In the genomic region with DNA sequence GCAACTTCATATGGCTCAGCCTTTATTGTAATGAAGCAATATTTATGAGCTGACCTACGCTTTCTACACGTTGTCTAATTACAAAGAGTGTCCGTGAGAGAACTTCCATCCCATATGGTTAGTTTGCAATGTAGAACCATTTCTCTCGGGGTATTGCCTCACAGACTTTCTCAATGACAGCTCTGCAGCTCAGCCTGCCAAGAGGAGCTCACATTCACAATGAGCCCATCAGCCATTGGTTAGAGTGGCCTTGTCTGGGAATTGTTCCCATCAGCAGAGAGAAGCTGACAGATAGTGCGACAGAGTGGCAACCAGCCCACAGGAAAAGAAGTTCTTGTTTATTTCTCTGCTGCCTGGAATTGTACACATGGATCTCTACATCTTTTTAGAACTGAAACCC, we compare ENCODE assay signal across 9 mouse cellular contexts.
DNase-seq lines count a peak whose midpoint lies in the region; ATAC-seq and TF ChIP-seq lines count a peak whose summit lies in the region.
"Had no signal": no experiment of that assay in that cellular context is flagged by ENCODE, and none has a peak within 500 bp of the region (broad histone marks: within the 10 kb centered on the region; RNA-seq: fewer than 3 reads in every experiment).

No protein-coding gene starts in this region.

- no peak overlapping the region for H3K27ac ChIP-seq in heart, adult 2 months
- H3K27ac ChIP-seq in heart, embryonic 10.5 days: no peak overlapping the region
- no peak overlapping the region; a peak in 1 of 4 replicates for H3K27ac ChIP-seq in heart, embryonic 14.5 days (replicated peaks in 1 of 2; ENCODE audit: control insufficient read depth in 1 of 2, insufficient read depth in 1 of 2, low read depth in 2 of 2, low read length in 2 of 2)
- no peak overlapping the region for H3K27ac ChIP-seq in liver, postnatal 0 days (ENCODE audit: low read depth)
- H3K27ac ChIP-seq: limb, embryonic 12.5 days had no signal

- intact Hi-C loops in heart, adult 2 months (cut with DNase I): no loop called here

- H3K4me3 ChIP-seq in heart, adult 2 months: no peak overlapping the region
- H3K4me3 ChIP-seq in heart, embryonic 10.5 days: no peak overlapping the region
- H3K4me3 ChIP-seq in heart, embryonic 14.5 days (ENCODE audit: control insufficient read depth in 1 of 2, insufficient read depth in 1 of 2, low read depth in 1 of 2, low read length in 2 of 2): no peak overlapping the region
- H3K4me3 ChIP-seq in liver, postnatal 0 days (ENCODE audit: low read depth, low read length): no peak overlapping the region
- H3K4me3 ChIP-seq: limb, embryonic 12.5 days had no signal

- ATAC-seq in heart, embryonic 14.5 days (ENCODE audit: insufficient number of reproducible peaks, insufficient read depth, low FRiP score, low read depth): peak; percentile 59; the same call in 1 of the 2 replicates
- ATAC-seq in liver, postnatal 0 days: no peak

- 42% methylated on average over 5 of the region's 5 CpGs for WGBS in heart, adult 2 months
- 67% methylated on average over 5 of the region's 5 CpGs for WGBS in heart, embryonic 10.5 days
- WGBS in heart, embryonic 14.5 days: 38% methylated on average over 5 of the region's 5 CpGs
- 62% methylated on average over 5 of the region's 5 CpGs for WGBS in liver, postnatal 0 days (ENCODE audit: insufficient replicate concordance)

- H3K9me3 ChIP-seq in heart, embryonic 10.5 days: no peaks in the 10 kb centered on the region
- H3K9me3 ChIP-seq in heart, embryonic 14.5 days (ENCODE audit: control insufficient read depth, low read length): no peaks in the 10 kb centered on the region
- no peaks in the 10 kb centered on the region for H3K9me3 ChIP-seq in liver, postnatal 0 days (ENCODE audit: low read length)
- H3K9me3 ChIP-seq: limb, embryonic 12.5 days had no signal

- no peak for TF ChIP-seq POLR2A in heart, adult 2 months (IDR thresholded peaks at IDR 0.05; ENCODE audit: insufficient read depth, low read depth, low read length)

- TF ChIP-seq EP300 in heart, adult 2 months (IDR thresholded peaks at IDR 0.05; ENCODE audit: insufficient read depth, low read depth, low read length): no peak
- TF ChIP-seq EP300 in liver, postnatal 0 days (IDR thresholded peaks at IDR 0.05; ENCODE audit: low read depth): no peak

- DNase-seq in heart, adult 2 months: peak; percentile 27 to 60
- no peak for DNase-seq in heart, embryonic 10.5 days (ENCODE audit: low spot score)
- peak; percentile 60 for DNase-seq in adrenal gland, postnatal 10 days
- DNase-seq in lung, adult 18-20 months: peak; percentile 13 to 34
- no peak for DNase-seq in urinary bladder, postnatal 14 days (ENCODE audit: low spot score)
- no peak for DNase-seq in gastrocnemius, postnatal 4 days (ENCODE audit: low spot score in 2 of 2)
- no peak for DNase-seq in liver, postnatal 0 days

- no peaks in the 10 kb centered on the region for H3K36me3 ChIP-seq in heart, adult 2 months (ENCODE audit: control insufficient read depth, insufficient read depth, low read length)
- H3K36me3 ChIP-seq in heart, embryonic 10.5 days: no peaks in the 10 kb centered on the region
- H3K36me3 ChIP-seq in heart, embryonic 14.5 days (ENCODE audit: control insufficient read depth, insufficient read depth, low read length): no peaks in the 10 kb centered on the region
- no peaks in the 10 kb centered on the region for H3K36me3 ChIP-seq in liver, postnatal 0 days (replicated peaks; ENCODE audit: insufficient read depth, low read length)
- H3K36me3 ChIP-seq: limb, embryonic 12.5 days had no signal

- H3K4me1 ChIP-seq in heart, adult 2 months (ENCODE audit: control insufficient read depth, insufficient read depth, low read length): no peaks in the 10 kb centered on the region
- peaks cover 9% of the 10 kb centered on the region for H3K4me1 ChIP-seq in heart, embryonic 10.5 days
- H3K4me1 ChIP-seq in heart, embryonic 14.5 days (ENCODE audit: control insufficient read depth in 2 of 2, insufficient read depth in 2 of 2, low read length in 2 of 2): peaks cover 0 to 12% of the 10 kb centered on the region in 2 experiments; a peak in 2 of 4 replicates
- H3K4me1 ChIP-seq in liver, postnatal 0 days (ENCODE audit: insufficient read depth): no peaks in the 10 kb centered on the region
- H3K4me1 ChIP-seq: limb, embryonic 12.5 days had no signal

- TF ChIP-seq CTCF in heart, adult 2 months (IDR thresholded peaks at IDR 0.05): no peak
- no peak for TF ChIP-seq CTCF in liver, postnatal 0 days (IDR thresholded peaks at IDR 0.05; ENCODE audit: low read depth)

- H3K9ac ChIP-seq in heart, adult 2 months (ENCODE audit: low read depth, low read length): no peak overlapping the region
- no peak overlapping the region for H3K9ac ChIP-seq in heart, embryonic 14.5 days (ENCODE audit: low read length)
- H3K9ac ChIP-seq in liver, postnatal 0 days (replicated peaks): no peak overlapping the region
- H3K9ac ChIP-seq: limb, embryonic 12.5 days had no signal

- H3K27me3 ChIP-seq in heart, adult 2 months (ENCODE audit: control insufficient read depth, insufficient read depth, low read length): no peaks in the 10 kb centered on the region
- H3K27me3 ChIP-seq in heart, embryonic 10.5 days (ENCODE audit: insufficient read depth, poor library complexity, severe bottlenecking): no peaks in the 10 kb centered on the region
- no peaks in the 10 kb centered on the region for H3K27me3 ChIP-seq in heart, embryonic 14.5 days (ENCODE audit: control insufficient read depth, insufficient read depth, low read length)
- H3K27me3 ChIP-seq in liver, postnatal 0 days (ENCODE audit: insufficient read depth, low read length): no peaks in the 10 kb centered on the region
- H3K27me3 ChIP-seq: limb, embryonic 12.5 days had no signal

- H3K4me2 ChIP-seq in heart, embryonic 14.5 days (ENCODE audit: low read length): no peak overlapping the region
- no peak overlapping the region for H3K4me2 ChIP-seq in liver, postnatal 0 days (ENCODE audit: low read depth, low read length)
- H3K4me2 ChIP-seq: limb, embryonic 12.5 days had no signal

- H3K79me2 ChIP-seq in heart, adult 2 months (replicated peaks; ENCODE audit: control insufficient read depth, insufficient read depth, low read length): no peaks in the 10 kb centered on the region

Comparison
In these comparisons a context has a peak if more than half of its experiments do, and no peak if none do; other contexts are left out.
1. DNase-seq: peak in heart, adult 2 months (2 of 2), adrenal gland, postnatal 10 days (single experiment) and lung, adult 18-20 months (2 of 2); none in heart, embryonic 10.5 days (single experiment), urinary bladder, postnatal 14 days (single experiment), gastrocnemius, postnatal 4 days (0 of 2) and liver, postnatal 0 days (single experiment).